Comparison of ENCODE assay signal across 3 mouse cellular contexts in genomic region chr17:35905587-35905986, GRCm38 (mm10).
TF ChIP-seq lines count a peak whose summit lies in the region.

No protein-coding gene starts in this region.

TF ChIP-seq in CH12.LX, 34 proteins besides CTCF, POLR2A, EP300 and RAD21:
- no peak for TF ChIP-seq MEF2A (IDR thresholded peaks at IDR 0.05; ENCODE audit: borderline replicate concordance, low read depth, low read length)
- peak; percentile 81 for TF ChIP-seq MAFK (IDR thresholded peaks at IDR 0.05; ENCODE audit: insufficient replicate concordance, low read length)
- TF ChIP-seq PAX5 (IDR thresholded peaks at IDR 0.05; ENCODE audit: low read length): no peak
- no peak for TF ChIP-seq RCOR1 (conservative IDR thresholded peaks at IDR 0.05; ENCODE audit: low read depth, low read length)

TF ChIP-seq in ES-E14, 5 proteins besides CTCF, POLR2A, EP300 and RAD21:
- TF ChIP-seq ZC3H11A (IDR thresholded peaks at IDR 0.05; ENCODE audit: borderline replicate concordance, low read depth, low read length) (no peak), MAFK (IDR thresholded peaks at IDR 0.05; ENCODE audit: insufficient read depth, low read depth, low read length) (peak; percentile 51; the same call in 1 of the 2 replicates)

TF ChIP-seq in MEL, 35 proteins besides CTCF, POLR2A, EP300 and RAD21:
- TF ChIP-seq ZNF384 (IDR thresholded peaks at IDR 0.05; ENCODE audit: low read depth, low read length) (peak; percentile 61), JUND (IDR thresholded peaks at IDR 0.05; ENCODE audit: low read depth, low read length) (no peak), ETS1 (IDR thresholded peaks at IDR 0.05; ENCODE audit: low read depth, low read length) (no peak), E2F4 (IDR thresholded peaks at IDR 0.05; ENCODE audit: borderline replicate concordance, low read depth, low read length) (no peak), NRF1 (IDR thresholded peaks at IDR 0.05; ENCODE audit: insufficient read depth, low read depth, low read length, poor library complexity, severe bottlenecking) (no peak), MAFK (IDR thresholded peaks at IDR 0.05; ENCODE audit: borderline replicate concordance, low read depth, low read length) (peak; percentile 69; the same call in 1 of the 2 replicates), TAL1 (IDR thresholded peaks at IDR 0.05; ENCODE audit: low read length) (no peak)
